Mouse (Mus musculus): ENCODE measurements around the gene A830005F24Rik.
A peak's percentile ranks its signal among the peaks of the same experiment; 100 is the strongest.

DNA sequence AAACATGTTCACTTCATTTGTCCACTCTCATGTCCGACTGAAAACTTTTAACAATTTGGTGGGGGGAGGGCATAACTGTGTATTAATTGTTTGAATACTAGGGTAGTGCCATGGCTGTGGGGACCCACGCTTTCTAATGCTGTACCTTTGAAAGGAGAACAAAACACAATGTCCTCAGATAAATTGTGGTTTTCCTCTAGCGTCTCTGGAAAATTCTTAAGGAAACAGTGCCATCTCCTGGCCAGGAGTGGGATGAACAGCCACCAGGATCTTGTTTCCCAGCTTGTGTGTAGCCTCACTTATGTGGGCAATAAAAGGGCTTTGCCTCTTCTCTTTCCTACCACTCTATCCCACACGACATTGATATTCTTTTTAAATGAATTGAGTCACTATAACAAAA, 49.2 kb upstream of the A830005F24Rik start:
- TF ChIP-seq ZNF384 (IDR thresholded peaks at IDR 0.05; ENCODE audit: low read depth, low read length) (no peak), ZC3H11A (IDR thresholded peaks at IDR 0.05; ENCODE audit: borderline replicate concordance, low read depth, low read length) (peak; percentile 93; the same call in 1 of the 2 replicates), MAFK (IDR thresholded peaks at IDR 0.05; ENCODE audit: insufficient read depth, low read depth, low read length) (no peak), CHD2 (IDR thresholded peaks at IDR 0.05; ENCODE audit: low read depth, low read length) (no peak), HCFC1 (IDR thresholded peaks at IDR 0.05; ENCODE audit: borderline replicate concordance, insufficient read depth, low read length) (no peak)
